Mouse (Mus musculus) liver, embryonic 11.5 days (tissue): ENCODE measurements around the gene Irf2. TPM values are rescaled to one million over a fixed set of nuclear protein-coding genes. Genes with fewer than 3 reads are reported as not detected.

Source experiments
- ATAC-seq: fragments of 200-750 bp; cut with Nextera tagmentation; replicated peaks from 2 replicates; pipeline ENCODE4 v1.8.0; 2017; ENCODE audit warnings: moderate number of reproducible peaks, mild to moderate bottlenecking, moderate TSS enrichment, moderate library complexity; ENCODE audit not compliant: low FRiP score
- DNase-seq: peaks from one replicate; pipeline ENCODE4 v3.0.0-alpha.2; 2017; ENCODE audit warnings: low spot score
- H3K27ac ChIP-seq: fragments of 300-500 bp; sonication (generic); 2 replicates; pipeline ENCODE4 v1.5.1; 2014; ENCODE audit warnings: mild to moderate bottlenecking, low read depth, low read length, control low read depth
- H3K27me3 ChIP-seq: fragments of 300-500 bp; sonication (generic); replicated peaks from 2 replicates; pipeline ENCODE4 v1.6.1; 2014; ENCODE audit warnings: low read length, mixed read lengths; ENCODE audit not compliant: control insufficient read depth, insufficient read depth
- H3K36me3 ChIP-seq: fragments of 300-500 bp; sonication (generic); 2 replicates; pipeline ENCODE4 v1.6.1; 2014; ENCODE audit warnings: mild to moderate bottlenecking, low read length, moderate library complexity, mixed read lengths; ENCODE audit not compliant: control insufficient read depth, insufficient read depth
- H3K4me1 ChIP-seq: fragments of 300-500 bp; sonication (generic); replicated peaks from 2 replicates; pipeline ENCODE4 v1.6.1; 2014; ENCODE audit warnings: low read length, mixed read lengths; ENCODE audit not compliant: control insufficient read depth, insufficient read depth
- H3K4me2 ChIP-seq: fragments of 300-500 bp; sonication (generic); 2 replicates; pipeline ENCODE4 v1.6.1; 2014; ENCODE audit warnings: mild to moderate bottlenecking, control low read depth, moderate library complexity
- H3K4me3 ChIP-seq: fragments of 300-500 bp; sonication (generic); 2 replicates; pipeline ENCODE4 v1.5.1; 2014; ENCODE audit warnings: low read depth, low read length, control low read depth
- H3K9ac ChIP-seq: fragments of 300-500 bp; sonication (generic); 2 replicates; pipeline ENCODE4 v1.6.1; 2014; ENCODE audit warnings: low read depth, low read length, control low read depth
- H3K9me3 ChIP-seq: fragments of 300-500 bp; sonication (generic); 2 replicates; pipeline ENCODE4 v1.6.1; 2016; ENCODE audit warnings: low read length, inconsistent platforms, mixed read lengths; ENCODE audit not compliant: control insufficient read depth
- WGBS: fragments of 180-500 bp; shearing (Covaris S2); extraction: QIAGEN DNeasy Blood & Tissue Kit; methylation state at CpG from one replicate; pipeline ENCODE4 v1.1.7; 2014; 5-methylcytosine and 5-hydroxymethylcytosine counted together
- polyA plus RNA-seq: library from polyadenylated mRNA; unstranded; fragments of >200 nt; fragmentation: Nextera tagmentation; extraction: Ambion mirVana; gene quantifications from 2 replicates; pipeline ENCODE4 v1.2.1, GENCODE M21; 2014

Gene Irf2
- polyA plus RNA-seq, 1 experiment from 2014 or later, result 19.7 TPM

DNA sequence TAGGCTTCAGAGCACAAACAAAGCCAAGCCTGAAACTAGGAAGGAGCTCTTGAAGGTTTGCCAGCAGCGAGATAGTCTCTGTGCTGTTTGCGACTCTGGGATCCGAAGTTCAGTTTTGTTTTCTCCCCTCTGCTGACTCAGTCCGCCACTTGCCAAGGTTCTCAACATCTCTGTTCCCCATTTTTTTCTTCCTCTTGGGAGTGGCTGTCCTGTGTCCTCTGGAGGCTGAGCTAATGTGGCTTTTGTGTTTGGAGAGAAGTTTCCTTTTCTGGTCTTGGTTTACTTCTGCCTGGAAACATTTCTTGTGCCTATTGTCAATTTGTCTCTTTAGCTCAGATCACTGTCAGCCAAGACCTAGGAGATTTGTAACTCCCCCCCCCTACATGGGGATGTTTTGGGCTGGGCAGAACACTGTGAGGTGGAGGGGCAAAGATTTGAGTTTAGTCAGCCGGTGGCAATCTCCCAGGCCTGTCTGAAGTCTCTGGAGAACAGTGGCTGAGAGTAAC is 103.2 kb downstream of the Irf2 start:
- Histone ChIP-seq H3K27me3 (no peaks in the 10 kb centered on the region), H3K27ac (0 out of 2 replicates have a peak overlapping the region, but pooled peaks have one; percentile 19), H3K9me3 (no peaks in the 10 kb centered on the region), H3K36me3 (peaks cover 8% of the 10 kb centered on the region; the same call in 1 of the 2 replicates), H3K4me1 (peaks cover 9% of the 10 kb centered on the region), H3K4me2 (no peak overlapping the region), H3K9ac (no peak overlapping the region), H3K4me3 (no peak overlapping the region)
- WGBS, result 54% methylated on average over 5 of the region's 5 CpGs
- ATAC-seq, result no peak
- DNase-seq, result no peak

DNA sequence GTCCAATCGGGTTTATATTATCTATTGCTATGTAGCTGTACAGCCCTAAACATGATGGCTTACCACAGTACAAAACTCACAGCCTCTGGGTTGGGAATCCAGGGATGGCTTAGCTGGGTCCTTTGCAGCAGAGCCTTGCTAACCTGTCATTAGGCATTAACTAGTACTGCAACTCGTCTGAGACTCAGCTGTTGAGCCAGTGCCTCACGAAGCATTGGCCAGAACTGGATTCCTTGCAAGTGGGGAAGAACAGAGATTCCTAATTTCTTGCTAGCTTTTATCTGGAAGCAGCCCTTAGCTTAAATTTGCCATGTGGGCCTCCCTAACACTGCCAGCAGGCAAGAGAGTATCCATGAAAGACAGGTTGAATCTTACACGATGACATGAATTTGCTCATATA is 104.3 kb downstream of the Irf2 start:
- H3K27me3 ChIP-seq, result no peaks in the 10 kb centered on the region
- no peak overlapping the region for H3K4me2 ChIP-seq
- H3K27ac ChIP-seq, result no peak overlapping the region; the same call in 1 of the 2 replicates
- H3K4me1 ChIP-seq, result peaks cover 9% of the 10 kb centered on the region
- H3K9ac ChIP-seq, result no peak overlapping the region
- H3K4me3 ChIP-seq, result no peak overlapping the region
- no peaks in the 10 kb centered on the region for H3K9me3 ChIP-seq
- H3K36me3 ChIP-seq, result peaks cover 6% of the 10 kb centered on the region; the same call in 1 of the 2 replicates
- 78% methylated on average over 4 of the region's 4 CpGs for WGBS
- ATAC-seq (no peak), DNase-seq (no peak)

DNA sequence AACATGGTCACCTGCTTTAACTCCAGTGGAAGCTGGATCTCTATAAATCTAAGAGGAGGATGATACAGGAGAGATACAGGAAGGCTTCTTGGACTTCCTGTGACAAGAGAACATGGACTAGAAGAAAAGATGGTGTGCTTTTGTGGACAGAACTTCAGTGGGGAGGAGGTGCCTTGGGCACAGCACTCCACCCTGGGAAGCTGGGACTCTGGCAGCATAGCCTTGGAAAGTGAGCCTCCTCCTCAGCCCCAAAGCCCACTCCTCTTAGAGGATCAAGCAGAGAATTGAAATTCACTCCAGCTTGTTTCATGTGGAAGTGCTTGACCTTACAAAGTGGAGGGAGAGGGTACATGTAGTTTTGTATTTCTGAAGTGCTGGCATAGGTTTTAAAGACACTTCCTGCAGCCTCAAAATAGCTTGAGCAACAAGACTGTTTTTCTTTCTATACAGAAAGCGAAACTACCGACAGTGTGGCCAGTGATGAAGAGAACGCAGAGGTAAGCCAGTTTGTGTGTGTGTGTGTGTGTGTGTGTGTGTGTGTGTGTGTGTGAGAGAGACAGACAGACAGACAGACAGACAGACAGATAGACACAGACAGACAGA is 104.9 kb downstream of the Irf2 start:
- Histone ChIP-seq H3K9me3 (no peaks in the 10 kb centered on the region), H3K4me1 (peaks cover 9% of the 10 kb centered on the region), H3K9ac (peak overlapping the region; percentile 22), H3K4me3 (no peak overlapping the region), H3K27ac (peak overlapping the region; percentile 53), H3K4me2 (peak overlapping the region; percentile 5), H3K36me3 (0 out of 2 replicates have a peak, but pooled peaks cover 6% of the 10 kb centered on the region), H3K27me3 (no peaks in the 10 kb centered on the region)
- DNase-seq, result no peak
- 55% methylated on average over 3 of the region's 3 CpGs for WGBS
- ATAC-seq, result no peak

DNA sequence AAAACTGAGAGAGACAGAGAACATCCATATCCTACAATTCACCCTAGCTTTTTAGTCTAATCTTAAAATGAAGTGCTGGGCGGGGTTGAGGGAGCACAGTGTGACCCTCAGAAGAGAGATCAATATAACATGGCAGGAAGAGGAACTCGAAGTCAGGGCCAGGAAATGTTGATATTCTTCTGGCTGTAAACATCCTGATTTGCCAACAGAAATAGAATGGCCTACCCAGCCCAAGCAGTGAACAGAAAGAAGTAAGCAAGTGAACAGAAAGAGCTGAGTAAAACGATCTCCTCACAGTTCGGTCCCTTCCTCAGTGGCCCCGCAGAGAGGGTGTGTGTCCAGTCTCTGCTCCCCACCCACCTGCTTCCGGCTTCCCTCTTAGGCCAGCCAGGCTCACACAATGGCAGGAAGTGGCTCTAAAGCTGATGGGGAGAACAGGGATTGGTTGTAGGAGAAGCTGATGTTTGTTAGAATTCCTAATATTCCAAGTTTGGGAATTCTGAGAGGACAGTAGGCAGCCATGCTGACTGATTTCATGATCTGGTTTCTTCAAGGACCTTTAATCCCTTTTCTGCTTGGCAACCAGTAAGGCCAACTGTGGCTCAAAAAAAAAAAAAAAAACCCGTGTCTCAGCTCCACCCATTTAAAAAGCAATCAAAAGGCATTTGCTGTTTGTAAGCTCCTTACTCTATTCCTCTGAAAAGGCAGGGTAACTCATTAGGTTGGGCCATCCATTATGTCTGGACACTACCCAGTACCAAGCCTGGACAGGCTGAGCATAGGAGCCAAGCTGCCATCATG is 105.6 kb downstream of the Irf2 start:
- peak; percentile 53; the same call in 1 of the 2 replicates for ATAC-seq

DNA sequence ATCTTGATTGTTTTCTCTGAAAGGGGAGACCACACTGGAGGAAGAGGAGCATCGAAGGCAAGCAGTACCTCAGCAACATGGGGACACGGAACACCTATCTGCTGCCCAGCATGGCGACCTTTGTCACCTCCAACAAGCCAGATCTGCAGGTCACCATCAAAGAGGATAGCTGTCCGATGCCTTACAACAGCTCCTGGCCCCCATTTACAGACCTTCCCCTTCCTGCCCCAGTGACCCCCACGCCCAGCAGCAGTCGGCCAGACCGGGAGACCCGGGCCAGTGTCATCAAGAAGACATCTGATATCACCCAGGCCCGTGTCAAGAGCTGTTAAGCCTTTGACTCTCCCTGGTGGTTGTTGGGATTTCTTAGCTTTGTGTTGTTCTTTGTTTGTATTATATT is 106.4 kb downstream of the Irf2 start:
- 82% methylated on average over 9 of the region's 9 CpGs for WGBS
- Histone ChIP-seq H3K27ac (peak overlapping the region; percentile 47; the same call in 1 of the 2 replicates), H3K4me1 (peaks cover 12% of the 10 kb centered on the region)

More for the DNA sequence above, 105.6 kb downstream of the Irf2 start:
- H3K27me3 ChIP-seq, result no peaks in the 10 kb centered on the region
- DNase-seq, result no peak
- peak overlapping the region; percentile 22 for H3K9ac ChIP-seq
- H3K9me3 ChIP-seq, result no peaks in the 10 kb centered on the region
- peaks cover 9% of the 10 kb centered on the region for H3K4me1 ChIP-seq
- H3K4me3 ChIP-seq, result no peak overlapping the region
- peak overlapping the region; percentile 53; the same call in 1 of the 2 replicates for H3K27ac ChIP-seq
- 34% methylated on average over 7 of the region's 7 CpGs for WGBS
- H3K4me2 ChIP-seq, result peak overlapping the region; percentile 5
- 0 out of 2 replicates have a peak, but pooled peaks cover 6% of the 10 kb centered on the region for H3K36me3 ChIP-seq

DNA sequence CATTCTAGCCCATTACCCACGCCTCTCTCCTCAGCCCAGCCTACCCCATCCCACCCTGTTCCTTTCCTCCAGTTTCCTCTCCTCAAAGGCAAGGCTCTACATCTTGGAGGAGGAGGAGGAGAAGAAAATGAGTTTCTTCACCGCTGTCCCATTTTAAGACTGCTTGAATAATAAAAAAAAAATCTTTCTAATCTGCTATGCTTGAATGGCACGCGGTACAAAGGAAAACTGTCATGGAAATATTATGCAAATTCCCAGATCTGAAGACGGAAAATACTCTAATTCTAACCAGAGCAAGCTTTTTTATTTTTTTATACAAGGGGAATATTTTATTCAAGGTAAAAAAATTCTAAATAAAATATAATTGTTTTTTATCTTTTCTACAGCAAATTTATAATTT is 107.4 kb downstream of the Irf2 start:
- Histone ChIP-seq H3K9me3 (no peaks in the 10 kb centered on the region), H3K27ac (no peak overlapping the region), H3K9ac (no peak overlapping the region), H3K4me2 (no peak overlapping the region), H3K4me3 (no peak overlapping the region), H3K36me3 (0 out of 2 replicates have a peak, but pooled peaks cover 6% of the 10 kb centered on the region), H3K27me3 (no peaks in the 10 kb centered on the region), H3K4me1 (peaks cover 14% of the 10 kb centered on the region)
- ATAC-seq (no peak), DNase-seq (no peak)
- WGBS, result 91% methylated on average over 5 of the region's 5 CpGs

More for the DNA sequence above, 106.4 kb downstream of the Irf2 start:
- DNase-seq, result no peak
- Histone ChIP-seq H3K36me3 (0 out of 2 replicates have a peak, but pooled peaks cover 6% of the 10 kb centered on the region), H3K9me3 (no peaks in the 10 kb centered on the region), H3K27me3 (no peaks in the 10 kb centered on the region), H3K9ac (no peak overlapping the region), H3K4me2 (no peak overlapping the region), H3K4me3 (no peak overlapping the region)
- ATAC-seq, result no peak

DNA sequence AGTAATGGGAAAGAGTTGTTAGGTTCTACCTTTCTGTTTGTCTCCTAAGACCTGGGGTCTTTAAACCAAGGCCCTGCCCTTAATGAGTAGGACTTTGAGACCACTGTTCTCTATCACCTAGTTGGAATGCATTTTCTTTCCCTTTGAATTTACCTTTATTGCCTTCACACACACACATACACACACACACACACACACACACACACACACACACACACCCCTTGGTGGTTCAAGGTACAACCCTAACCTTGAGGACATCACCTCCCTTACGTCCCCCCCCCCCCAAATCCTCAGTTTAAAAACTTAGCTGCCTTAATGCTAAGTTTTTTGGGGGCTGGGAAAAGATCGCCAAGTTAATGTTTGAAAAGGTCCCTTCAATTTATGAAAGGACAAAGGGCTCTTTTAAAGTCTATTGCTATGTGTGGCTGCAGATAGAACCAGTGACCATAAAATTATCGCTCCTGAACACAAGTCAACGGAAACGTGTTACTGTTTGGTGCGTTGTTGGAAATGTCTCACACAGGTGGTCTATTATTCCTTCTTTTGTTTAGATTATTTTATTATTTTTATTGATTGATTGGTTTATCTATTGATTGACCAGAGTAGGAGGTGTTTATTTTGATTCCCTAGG is 108.6 kb downstream of the Irf2 start:
- Histone ChIP-seq H3K9me3 (no peaks in the 10 kb centered on the region), H3K4me2 (no peak overlapping the region), H3K4me3 (no peak overlapping the region), H3K27me3 (no peaks in the 10 kb centered on the region), H3K27ac (no peak overlapping the region), H3K9ac (no peak overlapping the region), H3K4me1 (peaks cover 14% of the 10 kb centered on the region), H3K36me3 (0 out of 2 replicates have a peak, but pooled peaks cover 6% of the 10 kb centered on the region)
- no peak for ATAC-seq
- 86% methylated on average over 6 of the region's 6 CpGs for WGBS
- DNase-seq, result no peak

DNA sequence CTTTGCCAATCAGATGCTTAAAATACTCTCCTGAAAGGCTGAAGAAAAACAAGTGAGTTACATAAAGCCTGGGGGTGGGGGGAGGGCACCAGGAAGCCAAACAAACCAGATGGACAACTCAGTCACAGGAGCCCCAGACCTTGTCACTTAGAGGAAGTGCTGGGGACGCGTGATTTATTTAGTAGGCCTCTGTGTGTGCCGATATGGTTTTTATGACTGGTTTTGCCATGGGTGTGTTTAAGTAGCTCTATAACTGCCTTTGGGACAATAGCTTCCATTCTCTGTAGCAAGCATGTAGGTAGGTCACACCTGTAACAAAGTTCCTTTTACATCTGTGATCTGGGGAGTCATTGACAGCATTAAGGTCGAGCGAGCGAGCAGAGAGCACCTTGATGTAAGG is 109.4 kb downstream of the Irf2 start:
- no peak for ATAC-seq
- H3K4me1 ChIP-seq, result peaks cover 14% of the 10 kb centered on the region
- DNase-seq, result no peak
- no peaks in the 10 kb centered on the region for H3K27me3 ChIP-seq
- H3K27ac ChIP-seq, result peak overlapping the region; percentile 1; the same call in 1 of the 2 replicates
- H3K36me3 ChIP-seq, result 0 out of 2 replicates have a peak, but pooled peaks cover 6% of the 10 kb centered on the region
- no peak overlapping the region for H3K4me3 ChIP-seq
- 45% methylated on average over 6 of the region's 6 CpGs for WGBS
- H3K9ac ChIP-seq, result no peak overlapping the region
- no peak overlapping the region for H3K4me2 ChIP-seq
- no peaks in the 10 kb centered on the region for H3K9me3 ChIP-seq
